Mouse (Mus musculus): Measurements from ENCODE around the gene Sec61a1. TPM values are rescaled to one million over a fixed set of nuclear protein-coding genes. Genes with fewer than 3 reads are reported as not detected.
A peak's percentile ranks its signal among the peaks of the same experiment; 100 is the strongest.

The Sec61a1 gene
- polyA plus RNA-seq (2016; fragmentation: Nextera tagmentation; extraction: Ambion mirVana), result 154 and 156 TPM in 2 replicates

DNA sequence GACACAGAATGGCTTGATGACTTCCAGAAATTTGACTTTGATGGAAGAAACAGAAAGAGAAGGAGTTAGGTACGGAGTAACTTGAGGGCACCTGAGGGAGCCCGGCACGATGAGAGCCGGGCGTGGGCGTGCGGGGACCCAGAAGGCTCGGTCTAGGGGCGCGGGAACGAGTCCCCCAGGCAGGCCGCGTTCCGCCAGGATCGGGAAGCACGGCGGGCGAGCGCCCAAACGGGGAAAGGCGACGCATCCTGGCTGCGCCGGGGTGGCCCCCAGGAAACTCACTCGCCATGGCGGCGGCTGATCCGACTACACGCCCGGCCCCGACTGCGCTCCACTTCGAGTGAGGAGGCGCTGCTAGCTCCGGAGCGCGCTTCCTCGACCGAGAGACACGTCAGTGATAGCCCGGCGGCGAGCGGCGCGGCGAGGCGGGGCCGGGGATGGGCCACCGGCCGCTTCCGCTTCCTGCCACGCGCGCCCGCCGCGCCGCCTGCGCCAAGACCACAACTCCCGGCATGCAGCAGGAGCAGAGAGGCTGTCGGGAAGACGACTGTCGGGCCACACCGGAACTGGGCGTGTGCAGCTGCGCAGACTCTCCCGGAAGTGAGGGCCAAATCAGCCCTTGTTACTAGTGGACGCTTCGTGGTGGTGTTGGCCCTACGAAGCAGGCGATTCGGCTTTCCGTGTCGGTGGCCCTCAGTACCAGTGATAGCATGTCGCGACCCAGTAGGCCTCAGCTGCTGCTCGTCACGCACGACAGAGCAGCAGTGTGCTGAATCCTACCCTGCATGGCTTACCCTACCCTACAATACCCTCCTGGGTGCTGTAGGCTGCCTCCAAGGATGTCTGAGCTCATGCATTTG is at the start of gene Sec61a1:
Gene Sec61a1 (minus strand): TSS at position 502 of the 860 bp plus-strand sequence.
- Histone ChIP-seq H3K27ac (peak within 1 kb of the TSS; percentile 93), H3K36me3 (peaks cover 36% of the 10 kb centered on the region), H3K27me3 (replicated peaks) (no peaks in the 10 kb centered on the region), H3K9me3 (replicated peaks) (no peaks in the 10 kb centered on the region), H3K4me2 (peak within 1 kb of the TSS; percentile 94), H3K9ac (peak within 1 kb of the TSS; percentile 95), H3K4me1 (peaks cover 53% of the 10 kb centered on the region), H3K4me3 (peak within 1 kb of the TSS; percentile 94)
- ATAC-seq, result peak; percentile 95
- WGBS (ENCODE audit: insufficient replicate concordance), result under 1% methylated on average over 80 of the region's 80 CpGs

DNA sequence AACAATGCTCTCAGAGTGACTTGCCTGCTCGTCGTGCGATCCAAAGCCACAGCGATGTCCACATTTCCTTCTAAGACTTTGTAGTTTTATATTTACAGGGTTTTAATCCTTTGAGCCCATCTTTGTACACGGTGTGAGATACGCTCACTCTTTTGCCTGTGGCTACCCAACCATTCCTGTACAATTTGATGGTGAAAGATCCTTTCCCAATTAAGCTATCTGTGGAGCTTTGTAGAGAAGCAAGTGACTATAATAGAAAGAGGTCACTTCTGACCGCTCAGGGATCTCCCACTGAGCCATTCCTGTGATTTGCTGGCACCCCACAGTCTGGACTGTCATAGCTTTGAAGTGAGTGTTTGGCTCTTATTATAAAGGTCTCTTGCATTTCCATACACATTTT is 48.0 kb upstream of the Sec61a1 start:
- Histone ChIP-seq H3K4me3 (no peak overlapping the region), H3K27me3 (replicated peaks) (peaks cover 33% of the 10 kb centered on the region), H3K4me2 (peak overlapping the region; percentile 47), H3K36me3 (no peaks in the 10 kb centered on the region), H3K4me1 (0 out of 2 replicates have a peak, but pooled peaks cover 3% of the 10 kb centered on the region), H3K9ac (no peak overlapping the region), H3K27ac (no peak overlapping the region), H3K9me3 (replicated peaks) (no peaks in the 10 kb centered on the region)
- no peak for ATAC-seq
- 31% methylated on average over 7 of the region's 7 CpGs for WGBS (ENCODE audit: insufficient replicate concordance)

DNA sequence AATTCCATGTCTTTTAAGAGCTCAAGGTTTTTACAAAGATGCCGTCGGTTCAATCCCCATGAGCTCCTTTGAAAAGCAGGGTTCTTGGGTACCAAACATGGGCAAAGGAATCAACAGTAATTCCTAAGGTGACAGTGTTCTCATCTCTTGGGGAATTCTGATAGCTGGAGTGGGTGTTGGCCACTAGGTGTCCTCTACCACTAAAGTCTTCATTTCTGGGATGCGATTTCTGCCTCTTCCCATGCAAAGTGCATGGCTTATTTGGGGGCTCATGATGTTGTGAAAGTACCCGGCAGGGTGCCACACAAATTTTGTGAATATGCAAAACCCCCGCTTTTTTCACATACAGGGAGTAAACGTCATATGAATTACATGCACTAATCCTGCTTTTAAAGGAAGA is 46.3 kb upstream of the Sec61a1 start:
- H3K9ac ChIP-seq, result no peak overlapping the region
- H3K27me3 ChIP-seq (replicated peaks), result peaks cover 44% of the 10 kb centered on the region
- ATAC-seq, result no peak
- whole genome bisulfite sequencing (ENCODE audit: insufficient replicate concordance), result 23% methylated on average over 6 of the region's 6 CpGs
- H3K27ac ChIP-seq, result no peak overlapping the region
- 0 out of 2 replicates have a peak, but pooled peaks cover 3% of the 10 kb centered on the region for H3K4me1 ChIP-seq
- no peak overlapping the region for H3K4me2 ChIP-seq
- no peaks in the 10 kb centered on the region for H3K9me3 ChIP-seq (replicated peaks)
- no peak overlapping the region for H3K4me3 ChIP-seq
- no peaks in the 10 kb centered on the region for H3K36me3 ChIP-seq

DNA sequence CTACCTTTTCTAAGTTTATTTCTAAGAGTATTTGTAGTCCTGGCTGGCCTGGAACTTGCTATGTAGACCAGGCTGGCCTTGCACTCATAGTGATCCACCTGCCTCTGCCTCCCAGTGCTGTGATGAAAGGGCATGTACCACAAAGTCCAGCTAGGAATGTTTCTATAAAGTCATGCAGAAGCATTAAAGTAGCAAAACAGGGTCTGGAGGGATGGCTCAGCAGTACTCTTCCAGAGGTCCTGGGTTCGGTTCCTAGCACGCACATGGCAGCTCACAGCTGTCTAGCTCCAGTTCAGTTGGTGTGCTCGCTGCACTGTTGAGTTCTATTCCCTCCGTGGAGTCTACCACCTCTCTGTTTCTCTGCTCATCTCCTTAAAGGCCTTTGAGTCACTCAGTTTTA is 41.5 kb upstream of the Sec61a1 start:
- Histone ChIP-seq H3K4me2 (no peak overlapping the region), H3K36me3 (no peaks in the 10 kb centered on the region), H3K4me3 (no peak overlapping the region), H3K9me3 (replicated peaks) (no peaks in the 10 kb centered on the region), H3K4me1 (no peaks in the 10 kb centered on the region), H3K27ac (no peak overlapping the region), H3K9ac (no peak overlapping the region), H3K27me3 (replicated peaks) (peaks cover 45% of the 10 kb centered on the region)
- no peak for ATAC-seq
- 74% methylated on average over 4 of the region's 4 CpGs for WGBS (ENCODE audit: insufficient replicate concordance)

DNA sequence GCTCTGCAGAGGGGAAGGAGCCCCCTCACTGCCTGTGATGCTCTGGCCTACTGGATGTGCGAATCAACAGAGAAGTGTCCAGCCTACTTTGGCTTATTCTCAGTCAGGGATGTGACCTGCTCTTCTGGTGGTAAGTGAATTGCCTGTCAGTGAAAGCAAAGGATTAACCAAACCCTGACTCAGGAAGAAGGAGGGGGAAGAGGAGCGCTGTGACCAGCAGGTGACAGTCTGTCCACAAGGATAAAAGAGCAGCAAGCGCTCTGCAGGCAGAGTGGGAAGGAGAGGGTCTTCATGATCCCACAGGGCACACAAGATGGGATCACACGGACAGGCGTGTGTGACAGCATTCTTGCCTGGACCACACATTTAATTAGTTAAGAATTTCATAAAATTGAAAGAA is 41.0 kb upstream of the Sec61a1 start:
- no peak for ATAC-seq
- Histone ChIP-seq H3K9me3 (replicated peaks) (no peaks in the 10 kb centered on the region), H3K36me3 (no peaks in the 10 kb centered on the region), H3K4me2 (no peak overlapping the region), H3K27ac (no peak overlapping the region), H3K4me3 (no peak overlapping the region), H3K4me1 (no peaks in the 10 kb centered on the region), H3K27me3 (replicated peaks) (peaks cover 41% of the 10 kb centered on the region), H3K9ac (no peak overlapping the region)
- 46% methylated on average over 5 of the region's 5 CpGs for WGBS (ENCODE audit: insufficient replicate concordance)

DNA sequence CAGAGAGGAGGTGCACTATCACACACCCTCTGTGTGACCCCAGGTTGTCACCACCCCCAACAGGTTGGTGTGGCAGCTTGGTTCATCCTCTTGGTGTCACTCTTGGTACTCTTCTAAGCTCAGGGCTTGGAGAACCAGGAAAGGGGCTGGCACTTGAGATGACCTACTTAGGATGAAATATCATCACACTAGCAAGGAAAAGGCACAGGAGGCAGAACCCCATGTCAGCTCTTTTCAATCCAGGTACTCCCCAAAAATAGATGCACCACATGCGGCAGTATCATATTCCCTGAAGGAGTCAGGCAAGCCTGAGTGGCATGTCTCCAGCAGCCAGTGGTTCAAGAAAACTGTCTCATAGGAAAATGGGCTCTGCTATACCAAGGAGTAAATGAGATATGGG is 39.4 kb upstream of the Sec61a1 start:
- no peak overlapping the region for H3K4me2 ChIP-seq
- no peak overlapping the region for H3K9ac ChIP-seq
- ATAC-seq, result no peak
- H3K27ac ChIP-seq, result no peak overlapping the region
- no peaks in the 10 kb centered on the region for H3K4me1 ChIP-seq
- no peaks in the 10 kb centered on the region for H3K36me3 ChIP-seq
- WGBS (ENCODE audit: insufficient replicate concordance), result 67% methylated on average over 1 of the region's 1 CpGs
- no peak overlapping the region for H3K4me3 ChIP-seq
- H3K27me3 ChIP-seq (replicated peaks), result peaks cover 33% of the 10 kb centered on the region; the same call in 1 of the 2 replicates
- H3K9me3 ChIP-seq (replicated peaks), result no peaks in the 10 kb centered on the region

DNA sequence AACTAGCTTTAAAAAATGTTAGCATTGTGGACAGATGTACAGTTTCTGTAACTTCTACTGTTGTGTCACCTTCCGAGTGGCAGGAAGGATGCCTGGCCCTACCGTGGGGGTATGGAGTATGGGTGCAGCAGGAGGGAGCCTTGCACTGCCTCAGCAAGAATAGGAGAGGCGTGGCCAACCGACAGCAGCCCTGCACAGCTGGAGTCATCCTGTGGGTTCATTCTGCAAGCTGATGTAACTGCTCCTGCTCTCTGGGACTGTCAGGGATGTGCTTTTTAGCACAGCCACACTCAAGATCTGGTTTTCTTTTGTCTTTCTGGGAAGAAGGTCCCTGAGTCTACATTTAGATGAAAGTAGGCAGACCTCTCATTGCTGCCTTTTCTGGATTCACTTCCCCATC is 38.8 kb upstream of the Sec61a1 start:
- Histone ChIP-seq H3K36me3 (no peaks in the 10 kb centered on the region), H3K9ac (no peak overlapping the region), H3K4me1 (no peaks in the 10 kb centered on the region), H3K27me3 (replicated peaks) (peaks cover 35% of the 10 kb centered on the region; the same call in 1 of the 2 replicates), H3K4me3 (no peak overlapping the region), H3K4me2 (no peak overlapping the region), H3K27ac (no peak overlapping the region), H3K9me3 (replicated peaks) (no peaks in the 10 kb centered on the region)
- no peak for ATAC-seq
- 15% methylated on average over 4 of the region's 4 CpGs for WGBS (ENCODE audit: insufficient replicate concordance)

DNA sequence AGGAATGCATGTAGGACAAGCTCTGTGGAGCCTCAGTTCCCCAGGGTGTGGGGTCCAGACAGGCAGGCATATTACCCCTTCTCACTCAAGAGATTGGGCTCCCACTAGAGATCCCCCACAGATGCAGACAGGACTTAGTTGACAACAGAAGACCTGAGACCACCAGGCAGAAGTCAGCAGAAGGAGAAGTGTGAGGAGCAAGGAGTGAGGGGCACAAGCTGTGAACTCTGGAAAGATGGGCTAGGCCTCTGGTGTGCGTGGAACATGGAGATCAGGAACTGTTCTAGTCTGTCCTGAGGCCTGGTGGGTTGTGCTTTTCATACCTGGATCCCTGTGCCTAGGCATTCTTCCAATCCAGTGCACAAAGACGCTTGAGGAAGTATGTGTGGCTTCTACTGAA is 31.2 kb upstream of the Sec61a1 start:
- H3K36me3 ChIP-seq, result no peaks in the 10 kb centered on the region
- 54% methylated on average over 2 of the region's 2 CpGs for WGBS (ENCODE audit: insufficient replicate concordance)

DNA sequence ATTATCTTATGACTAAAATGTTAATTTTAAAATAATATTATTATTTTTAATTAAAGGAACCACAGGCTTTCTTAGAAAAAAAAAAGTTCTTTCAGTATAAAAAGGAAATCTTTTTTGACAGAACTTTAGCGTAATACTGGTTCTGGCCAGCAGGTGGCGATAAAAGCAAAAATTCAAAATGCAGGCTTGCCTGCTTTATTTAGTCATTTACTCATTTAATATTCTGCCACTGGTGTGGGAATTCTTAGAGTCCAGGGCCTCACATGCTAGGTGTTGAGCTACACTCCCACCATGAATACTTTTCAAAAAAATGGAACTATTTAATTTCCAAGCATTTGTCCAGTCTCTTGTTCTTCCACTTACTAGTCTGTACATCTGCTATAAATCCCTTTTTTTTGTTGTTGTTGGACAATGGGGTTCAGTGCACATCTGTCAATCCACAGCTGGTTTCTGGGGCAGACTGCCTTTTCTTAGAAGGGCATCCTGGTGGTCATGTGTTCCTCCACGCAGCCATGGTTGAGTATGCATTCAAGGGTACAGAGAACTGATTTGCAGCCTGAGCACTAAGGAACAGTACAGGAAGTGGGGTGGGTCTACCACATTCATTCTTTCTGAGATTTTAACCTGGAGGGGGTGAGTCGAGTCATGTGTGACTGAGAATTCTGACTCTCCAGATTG is 30.6 kb upstream of the Sec61a1 start:
- Histone ChIP-seq H3K4me1 (peaks cover 35% of the 10 kb centered on the region), H3K4me2 (no peak overlapping the region), H3K36me3 (no peaks in the 10 kb centered on the region), H3K27ac (no peak overlapping the region), H3K9ac (no peak overlapping the region), H3K9me3 (replicated peaks) (no peaks in the 10 kb centered on the region), H3K27me3 (replicated peaks) (peaks cover 35% of the 10 kb centered on the region), H3K4me3 (no peak overlapping the region)
- WGBS (ENCODE audit: insufficient replicate concordance), result 23% methylated on average over 4 of the region's 4 CpGs
- no peak for ATAC-seq

More for the DNA sequence above, 31.2 kb upstream of the Sec61a1 start:
- Histone ChIP-seq H3K9me3 (replicated peaks) (no peaks in the 10 kb centered on the region), H3K4me3 (no peak overlapping the region), H3K27me3 (replicated peaks) (peaks cover 35% of the 10 kb centered on the region), H3K27ac (no peak overlapping the region), H3K4me1 (peaks cover 28% of the 10 kb centered on the region), H3K9ac (no peak overlapping the region), H3K4me2 (no peak overlapping the region)
- no peak for ATAC-seq

DNA sequence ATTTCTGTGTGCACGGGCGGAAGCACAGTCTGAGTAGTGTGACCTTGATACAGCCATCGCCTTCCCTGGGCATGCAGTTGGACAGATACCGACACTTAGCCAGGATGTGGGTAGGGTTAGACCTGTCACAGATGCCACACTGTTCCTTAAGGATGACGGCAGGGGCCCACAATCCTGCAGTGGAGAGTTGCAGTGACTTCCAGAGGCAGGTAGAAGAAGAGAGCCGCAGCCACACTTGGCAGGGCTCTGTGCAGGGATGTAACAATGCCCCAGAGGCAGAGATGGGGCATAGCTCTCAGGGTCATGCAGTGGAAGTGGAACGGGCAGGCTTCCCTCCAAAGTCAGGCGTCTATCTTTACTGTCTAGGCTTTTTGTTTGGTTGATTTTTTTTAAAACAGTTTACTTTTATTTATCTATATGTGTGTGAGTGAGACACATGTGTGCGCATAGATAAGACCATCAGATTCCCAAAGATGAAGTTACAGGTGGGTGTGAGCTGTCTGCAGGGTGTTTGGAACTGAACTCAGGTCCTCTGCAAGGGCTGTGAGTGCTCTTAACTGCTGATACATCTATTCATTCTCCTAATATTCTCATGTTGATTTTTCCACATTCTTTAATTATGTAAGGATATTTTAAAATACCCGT is 29.8 kb upstream of the Sec61a1 start:
- peak overlapping the region; percentile 2; the same call in 1 of the 2 replicates for H3K9ac ChIP-seq
- H3K27me3 ChIP-seq (replicated peaks), result peaks cover 35% of the 10 kb centered on the region
- 0 out of 2 replicates have a peak overlapping the region, but pooled peaks have one; percentile 1 for H3K4me2 ChIP-seq
- no peaks in the 10 kb centered on the region for H3K9me3 ChIP-seq (replicated peaks)
- H3K27ac ChIP-seq, result no peak overlapping the region
- WGBS (ENCODE audit: insufficient replicate concordance), result 48% methylated on average over 10 of the region's 10 CpGs
- peaks cover 36% of the 10 kb centered on the region for H3K4me1 ChIP-seq
- peak; percentile 76 for ATAC-seq
- no peak overlapping the region for H3K4me3 ChIP-seq
- no peaks in the 10 kb centered on the region for H3K36me3 ChIP-seq

DNA sequence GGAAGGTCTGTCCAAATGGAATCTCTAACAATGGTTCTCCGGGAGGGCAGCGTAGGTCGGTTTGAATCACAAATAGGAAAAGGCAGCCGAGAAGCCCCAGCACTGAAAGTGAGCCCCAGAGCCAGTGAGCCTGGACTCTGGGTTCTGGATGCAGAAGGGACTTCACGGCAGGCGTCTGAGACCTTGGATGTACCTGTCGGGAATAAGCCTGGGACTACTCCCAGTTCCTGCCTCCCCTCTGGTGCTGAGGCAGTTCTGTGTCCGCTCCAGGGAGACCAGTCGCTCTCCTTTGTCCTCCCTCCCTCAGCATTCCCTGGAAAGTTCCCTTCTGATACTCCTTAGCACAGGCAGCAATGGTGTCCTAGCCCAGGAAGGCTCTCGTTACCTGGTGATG is 26.7 kb upstream of the Sec61a1 start:
- 33% methylated on average over 10 of the region's 10 CpGs for WGBS (ENCODE audit: insufficient replicate concordance)
- no peak overlapping the region for H3K4me3 ChIP-seq
- peaks cover 36% of the 10 kb centered on the region for H3K4me1 ChIP-seq
- H3K27ac ChIP-seq, result no peak overlapping the region
- H3K9ac ChIP-seq, result no peak overlapping the region
- H3K4me2 ChIP-seq, result peak overlapping the region; percentile 33
- no peaks in the 10 kb centered on the region for H3K9me3 ChIP-seq (replicated peaks)
- no peak for ATAC-seq
- H3K36me3 ChIP-seq, result no peaks in the 10 kb centered on the region
- peaks cover 30% of the 10 kb centered on the region for H3K27me3 ChIP-seq (replicated peaks)
